Mouse (Mus musculus) forebrain, embryonic 15.5 days (tissue): ENCODE data around the gene Kcnh2. TPM values are rescaled to one million over a fixed set of nuclear protein-coding genes. Genes with fewer than 3 reads are reported as not detected.
A peak's percentile ranks its signal among the peaks of the same experiment; 100 is the strongest.

Source experiments
- ATAC-seq: fragments of 200-750 bp; cut with Nextera tagmentation; replicated peaks from 2 replicates; pipeline ENCODE4 v1.8.0; 2017; ENCODE audit warnings: mild to moderate bottlenecking, moderate TSS enrichment, moderate library complexity
- H3K27ac ChIP-seq: fragments of 300-500 bp; sonication (generic); replicated peaks from 2 replicates; pipeline ENCODE4 v1.5.1; 2015; ENCODE audit warnings: mild to moderate bottlenecking, inconsistent platforms
- H3K27me3 ChIP-seq: fragments of 300-500 bp; sonication (generic); 2 replicates; pipeline ENCODE4 v1.6.1; 2015; ENCODE audit warnings: inconsistent platforms
- H3K36me3 ChIP-seq: fragments of 300-500 bp; sonication (generic); 2 replicates; pipeline ENCODE4 v1.6.1; 2015; ENCODE audit warnings: mild to moderate bottlenecking, inconsistent platforms
- H3K4me1 ChIP-seq: fragments of 300-500 bp; sonication (generic); 2 replicates; pipeline ENCODE4 v1.6.1; 2015; ENCODE audit warnings: inconsistent platforms
- H3K4me2 ChIP-seq: fragments of 300-500 bp; sonication (generic); replicated peaks from 2 replicates; pipeline ENCODE4 v1.6.1; 2015; ENCODE audit warnings: mild to moderate bottlenecking, inconsistent platforms
- H3K4me3 ChIP-seq: fragments of 300-500 bp; sonication (generic); 2 replicates; pipeline ENCODE4 v1.5.1; 2015; ENCODE audit warnings: mild to moderate bottlenecking, inconsistent platforms
- H3K9ac ChIP-seq: fragments of 300-500 bp; sonication (generic); replicated peaks from 2 replicates; pipeline ENCODE4 v1.6.1; 2015; ENCODE audit warnings: mild to moderate bottlenecking, inconsistent platforms
- H3K9me3 ChIP-seq: fragments of 300-500 bp; sonication (generic); 2 replicates; pipeline ENCODE4 v1.6.1; 2016; ENCODE audit warnings: inconsistent platforms
- WGBS: fragments of 180-500 bp; shearing (Covaris S2); methylation state at CpG from one replicate; pipeline ENCODE4 v1.1.7; 2015; ENCODE audit warnings: mixed read lengths; 5-methylcytosine and 5-hydroxymethylcytosine counted together
- polyA plus RNA-seq: library from polyadenylated mRNA; unstranded; fragments of >200 nt; fragmentation: Nextera tagmentation; extraction: Ambion mirVana; gene quantifications from 2 replicates; pipeline ENCODE4 v1.2.1, GENCODE M21; 2015

Kcnh2 gene
- polyA plus RNA-seq, 1 experiment from 2014 or later: 6.4 TPM

- Histone ChIP-seq H3K4me2 (peak overlapping the region; percentile 98), H3K4me1 (peaks cover 31% of the 10 kb centered on the region), H3K27ac (no peak overlapping the region), H3K4me3 (peak overlapping the region; percentile 52), H3K36me3 (no peaks in the 10 kb centered on the region), H3K9ac (peak overlapping the region; percentile 55), H3K27me3 (peaks cover 34% of the 10 kb centered on the region), H3K9me3 (no peaks in the 10 kb centered on the region)
- peak; percentile 68 for ATAC-seq
- 2% methylated on average over 73 of the region's 73 CpGs for WGBS
These were observed 36.1 kb upstream of the Kcnh2 start for GRCm38 (mm10) chr5:24387264-24388241.

- WGBS: 83% methylated on average over 10 of the region's 10 CpGs
- Histone ChIP-seq H3K9me3 (no peaks in the 10 kb centered on the region), H3K36me3 (no peaks in the 10 kb centered on the region), H3K4me3 (no peak overlapping the region), H3K4me2 (no peak overlapping the region), H3K27ac (no peak overlapping the region), H3K4me1 (peaks cover 31% of the 10 kb centered on the region), H3K27me3 (peaks cover 34% of the 10 kb centered on the region), H3K9ac (no peak overlapping the region)
- no peak for ATAC-seq
These were observed 34.6 kb upstream of the Kcnh2 start for GRCm38 (mm10) chr5:24385887-24386550.

- Histone ChIP-seq H3K27ac (no peak overlapping the region), H3K4me3 (no peak overlapping the region), H3K4me2 (no peak overlapping the region), H3K9ac (no peak overlapping the region), H3K9me3 (no peaks in the 10 kb centered on the region), H3K36me3 (no peaks in the 10 kb centered on the region), H3K4me1 (peaks cover 31% of the 10 kb centered on the region), H3K27me3 (peaks cover 34% of the 10 kb centered on the region)
- 91% methylated on average over 5 of the region's 5 CpGs for WGBS
- ATAC-seq: no peak
These were observed 34.0 kb upstream of the Kcnh2 start for GRCm38 (mm10) chr5:24385374-24385773.

- H3K27me3 ChIP-seq: peaks cover 27% of the 10 kb centered on the region
- no peak overlapping the region for H3K4me3 ChIP-seq
- H3K4me1 ChIP-seq: peaks cover 31% of the 10 kb centered on the region
- peak overlapping the region; percentile 55; the same call in 1 of the 2 replicates for H3K4me2 ChIP-seq
- WGBS: 72% methylated on average over 6 of the region's 6 CpGs
- H3K27ac ChIP-seq: no peak overlapping the region
- H3K36me3 ChIP-seq: no peaks in the 10 kb centered on the region
- H3K9ac ChIP-seq: no peak overlapping the region
- no peaks in the 10 kb centered on the region for H3K9me3 ChIP-seq
- no peak for ATAC-seq
These were observed 33.0 kb upstream of the Kcnh2 start for GRCm38 (mm10) chr5:24384407-24384806.

- Histone ChIP-seq H3K27ac (peak overlapping the region; percentile 41), H3K36me3 (no peaks in the 10 kb centered on the region)
- 1% methylated on average over 34 of the region's 34 CpGs for WGBS
These were observed 31.8 kb upstream of the Kcnh2 start for GRCm38 (mm10) chr5:24383026-24383859.

GRCm38 (mm10) chr5:24381988-24382387 lies 30.6 kb upstream of the Kcnh2 start:
- Histone ChIP-seq H3K4me1 (peaks cover 16% of the 10 kb centered on the region), H3K9ac (no peak overlapping the region), H3K27ac (no peak overlapping the region), H3K36me3 (no peaks in the 10 kb centered on the region), H3K27me3 (peaks cover 11% of the 10 kb centered on the region; the same call in 1 of the 2 replicates), H3K4me2 (no peak overlapping the region), H3K9me3 (no peaks in the 10 kb centered on the region), H3K4me3 (no peak overlapping the region)
- ATAC-seq: no peak
- 54% methylated on average over 2 of the region's 2 CpGs for WGBS

More at GRCm38 (mm10) chr5:24383026-24383859, 31.8 kb upstream of the Kcnh2 start:
- H3K27me3 ChIP-seq: peaks cover 18% of the 10 kb centered on the region
- no peaks in the 10 kb centered on the region for H3K9me3 ChIP-seq
- peaks cover 29% of the 10 kb centered on the region for H3K4me1 ChIP-seq
- ATAC-seq: peak; percentile 79
- peak overlapping the region; percentile 46 for H3K9ac ChIP-seq
- H3K4me2 ChIP-seq: peak overlapping the region; percentile 55
- H3K4me3 ChIP-seq: peak overlapping the region; percentile 50

- H3K4me1 ChIP-seq: peaks cover 15% of the 10 kb centered on the region
- 76% methylated on average over 6 of the region's 6 CpGs for WGBS
- ATAC-seq: no peak
These were observed 30.1 kb upstream of the Kcnh2 start for GRCm38 (mm10) chr5:24381486-24381885.

GRCm38 (mm10) chr5:24380499-24380898 lies 29.1 kb upstream of the Kcnh2 start:
- H3K9me3 ChIP-seq: no peaks in the 10 kb centered on the region
- H3K9ac ChIP-seq: no peak overlapping the region
- H3K27me3 ChIP-seq: peaks cover 2% of the 10 kb centered on the region; the same call in 1 of the 2 replicates
- H3K36me3 ChIP-seq: no peaks in the 10 kb centered on the region
- H3K27ac ChIP-seq: no peak overlapping the region
- H3K4me1 ChIP-seq: peaks cover 15% of the 10 kb centered on the region
- no peak overlapping the region for H3K4me2 ChIP-seq
- 91% methylated on average over 4 of the region's 4 CpGs for WGBS
- ATAC-seq: no peak
- H3K4me3 ChIP-seq: no peak overlapping the region

More at GRCm38 (mm10) chr5:24381486-24381885, 30.1 kb upstream of the Kcnh2 start:
- Histone ChIP-seq H3K9me3 (no peaks in the 10 kb centered on the region), H3K4me3 (no peak overlapping the region), H3K27me3 (peaks cover 10% of the 10 kb centered on the region; the same call in 1 of the 2 replicates), H3K9ac (no peak overlapping the region), H3K27ac (no peak overlapping the region), H3K36me3 (no peaks in the 10 kb centered on the region), H3K4me2 (no peak overlapping the region)

GRCm38 (mm10) chr5:24379501-24379900 lies 28.1 kb upstream of the Kcnh2 start:
- 82% methylated on average over 4 of the region's 4 CpGs for WGBS

GRCm38 (mm10) chr5:24378700-24379099 lies 27.3 kb upstream of the Kcnh2 start:
- H3K4me2 ChIP-seq: no peak overlapping the region
- no peak for ATAC-seq
- H3K36me3 ChIP-seq: no peaks in the 10 kb centered on the region
- peaks cover 19% of the 10 kb centered on the region for H3K4me1 ChIP-seq
- H3K27me3 ChIP-seq: no peaks in the 10 kb centered on the region
- no peaks in the 10 kb centered on the region for H3K9me3 ChIP-seq
- no peak overlapping the region for H3K4me3 ChIP-seq
- H3K27ac ChIP-seq: no peak overlapping the region
- H3K9ac ChIP-seq: no peak overlapping the region
- WGBS: 71% methylated on average over 2 of the region's 2 CpGs

More at GRCm38 (mm10) chr5:24379501-24379900, 28.1 kb upstream of the Kcnh2 start:
- Histone ChIP-seq H3K4me2 (no peak overlapping the region), H3K9ac (no peak overlapping the region), H3K4me3 (no peak overlapping the region), H3K36me3 (no peaks in the 10 kb centered on the region), H3K9me3 (no peaks in the 10 kb centered on the region), H3K27me3 (no peaks in the 10 kb centered on the region), H3K4me1 (peaks cover 19% of the 10 kb centered on the region), H3K27ac (no peak overlapping the region)
- no peak for ATAC-seq

GRCm38 (mm10) chr5:24374666-24375328 lies 23.4 kb upstream of the Kcnh2 start:
- Histone ChIP-seq H3K4me2 (no peak overlapping the region), H3K36me3 (no peaks in the 10 kb centered on the region), H3K27ac (no peak overlapping the region), H3K9me3 (no peaks in the 10 kb centered on the region), H3K9ac (no peak overlapping the region), H3K4me1 (peaks cover 12% of the 10 kb centered on the region), H3K27me3 (no peaks in the 10 kb centered on the region), H3K4me3 (no peak overlapping the region)
- WGBS: 57% methylated on average over 7 of the region's 7 CpGs
- no peak for ATAC-seq
